Mouse (Mus musculus) liver, embryonic 15.5 days (tissue): Measurements from ENCODE around the gene Acvrl1. TPM values are rescaled to one million over a fixed set of nuclear protein-coding genes. Genes with fewer than 3 reads are reported as not detected.

ENCODE experiments used
- microRNA-seq: library from miRNA; unstranded; fragments of <30 nt; microRNA quantifications from one replicate; pipeline ENCODE4, GENCODE M21; 2016
- polyA plus RNA-seq: library from polyadenylated mRNA; unstranded; fragments of >200 nt; fragmentation: Nextera tagmentation; extraction: Ambion mirVana; gene quantifications from 2 replicates; pipeline ENCODE4 v1.2.1, GENCODE M21; 2015

Acvrl1 gene
- polyA plus RNA-seq, 1 experiment from 2014 or later = 1.4 TPM

Small RNAs within 50 kb of the gene (microRNA-seq; reads per million reads assigned to microRNA genes)
- gene Mir6962 = not detected

Other genes with a start within 250 kb of the Acvrl1 start
- gene Gm47841, start 81.1 kb upstream of the Acvrl1 start, polyA plus RNA-seq = not detected in 2 replicates
- gene Fignl2, start 50.0 kb upstream of the Acvrl1 start, polyA plus RNA-seq = 0.07 and 0.08 TPM in 2 replicates
- not detected in 2 replicates for gene Ankrd33, start 12.8 kb upstream of the Acvrl1 start, polyA plus RNA-seq
- 1.6 and 2.0 TPM in 2 replicates for gene Acvr1b, start 45.5 kb downstream of the Acvrl1 start, polyA plus RNA-seq
- gene Grasp, start 95.7 kb downstream of the Acvrl1 start, polyA plus RNA-seq = 0.37 and 0.46 TPM in 2 replicates
- gene Nr4a1, start 125.7 kb downstream of the Acvrl1 start, polyA plus RNA-seq = 0.68 and 0.83 TPM in 2 replicates
- gene Atg101, start 155.8 kb downstream of the Acvrl1 start, polyA plus RNA-seq = 25.5 and 27.3 TPM in 2 replicates
- 0.30 and 0.81 TPM in 2 replicates for gene 6030408B16Rik, start 164.7 kb downstream of the Acvrl1 start, polyA plus RNA-seq
- gene Krt80, start 241.6 kb downstream of the Acvrl1 start, polyA plus RNA-seq = 0.43 and 0.44 TPM in 2 replicates